Mouse (Mus musculus): ENCODE measurements around the gene Hells. TPM values are rescaled to one million over a fixed set of nuclear protein-coding genes. Genes with fewer than 3 reads are reported as not detected.

Hells gene
- polyA plus RNA-seq, 1 experiment, result 19.5 TPM

GRCm38 (mm10) chr19:39005132-39005531 is 74.4 kb downstream of the Hells start:
- Histone ChIP-seq H3K4me1 (ENCODE audit: control insufficient read depth, insufficient read depth, low read length) (no peaks in the 10 kb centered on the region), H3K4me3 (ENCODE audit: insufficient read depth, low read length) (no peak overlapping the region), H3K27ac (ENCODE audit: insufficient read depth, low read depth, low read length) (no peak overlapping the region)
- no peak for TF ChIP-seq POLR2A (IDR thresholded peaks at IDR 0.05; ENCODE audit: borderline replicate concordance, low read depth, low read length)

GRCm38 (mm10) chr19:39006715-39007114 is 76.0 kb downstream of the Hells start, which contains the start of gene Cyp2c55:
TSS of gene Cyp2c55 (plus strand) at chr19:39007019.
- H3K4me3 ChIP-seq (ENCODE audit: insufficient read depth, low read length), result no peak within 1 kb of the TSS
- no peaks in the 10 kb centered on the region for H3K4me1 ChIP-seq (ENCODE audit: control insufficient read depth, insufficient read depth, low read length)
- no peak within 1 kb of the TSS for H3K27ac ChIP-seq (ENCODE audit: insufficient read depth, low read depth, low read length)
- no peak for TF ChIP-seq POLR2A (IDR thresholded peaks at IDR 0.05; ENCODE audit: borderline replicate concordance, low read depth, low read length)
- TF ChIP-seq CTCF (IDR thresholded peaks at IDR 0.05; ENCODE audit: low read depth, low read length), result no peak

Other genes with a start within 250 kb of the Hells start
- 5.9 and 7.2 TPM in 2 replicates for gene Noc3l, start 111.7 kb upstream of the Hells start, polyA plus RNA-seq (2012; ENCODE audit: insufficient read depth, insufficient read length, missing spikeins)
- 3.8 and 4.5 TPM in 2 replicates for gene Tbc1d12, start 94.3 kb upstream of the Hells start, polyA plus RNA-seq (2012; ENCODE audit: insufficient read depth, insufficient read length, missing spikeins)
- not detected in 2 replicates for gene Cyp2c55, start 76.1 kb downstream of the Hells start, polyA plus RNA-seq (2012; ENCODE audit: insufficient read depth, insufficient read length, missing spikeins)
- not detected in 2 replicates for gene Cyp2c65, start 130.1 kb downstream of the Hells start, polyA plus RNA-seq (2012; ENCODE audit: insufficient read depth, insufficient read length, missing spikeins)
- gene Cyp2c66, start 183.0 kb downstream of the Hells start, polyA plus RNA-seq (2012; ENCODE audit: insufficient read depth, insufficient read length, missing spikeins), result not detected in 2 replicates

Data from bone marrow macrophage, adult 2 months (primary cell).